Mouse (Mus musculus): ENCODE results near the gene Ehmt1. TPM values are rescaled to one million over a fixed set of nuclear protein-coding genes. Genes with fewer than 3 reads are reported as not detected.

Ehmt1 gene
- polyA plus RNA-seq, 1 experiment: 32.2 TPM

DNA sequence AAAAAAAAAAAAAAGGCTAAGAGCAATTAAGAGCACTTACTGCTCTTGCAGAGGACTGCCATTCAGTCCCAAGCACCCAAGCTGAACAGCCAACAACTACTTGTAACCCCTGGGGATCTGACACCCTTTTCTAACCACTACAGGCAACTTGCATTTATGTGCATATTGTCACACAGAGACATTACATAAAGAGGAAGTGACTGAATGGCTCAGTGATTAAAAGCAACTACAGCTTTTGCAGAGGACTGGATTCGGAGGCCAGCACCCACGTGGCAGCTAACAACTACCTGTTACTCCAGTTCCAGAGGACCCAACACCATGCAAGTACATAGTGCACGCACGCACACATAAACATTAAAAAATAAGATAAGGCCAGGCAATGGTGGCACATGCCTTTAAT lies 8.9 kb downstream of the Ehmt1 start:
- no peak for TF ChIP-seq POLR2A (IDR thresholded peaks at IDR 0.05; ENCODE audit: low read depth, low read length)
- no peak for TF ChIP-seq CTCF (IDR thresholded peaks at IDR 0.05; ENCODE audit: extremely low read depth, insufficient read length, insufficient replicate concordance, low read depth, low read length)
- H3K36me3 ChIP-seq (ENCODE audit: control insufficient read depth, insufficient read depth, low read length): 0 out of 2 replicates have a peak, but pooled peaks cover 2% of the 10 kb centered on the region
- no peak overlapping the region for H3K27ac ChIP-seq (ENCODE audit: insufficient read depth, low read depth, low read length)
- 69% methylated on average over 4 of the region's 4 CpGs for WGBS
- H3K4me3 ChIP-seq (ENCODE audit: low read depth, low read length): no peak overlapping the region
- H3K4me1 ChIP-seq (ENCODE audit: control insufficient read depth, insufficient read depth, insufficient read length, low read length): no peaks in the 10 kb centered on the region
- H3K27me3 ChIP-seq (ENCODE audit: control insufficient read depth, insufficient read depth, low read length): no peaks in the 10 kb centered on the region

DNA sequence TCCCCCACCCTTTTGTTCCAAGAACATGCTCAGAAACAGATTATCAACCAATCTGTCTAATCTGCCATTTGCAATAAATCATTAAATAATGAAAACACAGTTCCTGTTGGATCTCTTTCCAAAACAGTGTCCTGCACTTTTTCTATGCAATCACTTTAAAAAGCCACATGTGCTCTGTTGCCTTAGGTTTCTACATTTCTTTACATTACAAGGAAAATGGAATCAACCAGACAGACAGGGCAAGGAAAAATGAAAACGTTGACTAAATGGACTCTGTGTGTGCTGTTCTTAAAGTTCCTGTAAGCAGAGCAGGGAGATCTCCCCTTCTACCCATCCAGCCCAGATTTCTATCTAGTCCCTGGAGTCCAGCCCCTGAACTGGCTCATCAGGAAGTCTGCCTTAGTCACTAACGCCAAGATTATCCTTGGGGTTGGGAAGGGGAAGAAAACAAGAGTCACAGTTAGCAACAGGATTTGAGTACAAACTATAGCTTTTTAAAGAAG lies 13.7 kb downstream of the Ehmt1 start:
- TF ChIP-seq POLR2A (IDR thresholded peaks at IDR 0.05; ENCODE audit: low read depth, low read length) (no peak), CTCF (IDR thresholded peaks at IDR 0.05; ENCODE audit: extremely low read depth, insufficient read length, insufficient replicate concordance, low read depth, low read length) (no peak)
- Histone ChIP-seq H3K4me1 (ENCODE audit: control insufficient read depth, insufficient read depth, insufficient read length, low read length) (no peaks in the 10 kb centered on the region), H3K27me3 (ENCODE audit: control insufficient read depth, insufficient read depth, low read length) (no peaks in the 10 kb centered on the region), H3K36me3 (ENCODE audit: control insufficient read depth, insufficient read depth, low read length) (no peaks in the 10 kb centered on the region), H3K27ac (ENCODE audit: insufficient read depth, low read depth, low read length) (no peak overlapping the region), H3K4me3 (ENCODE audit: low read depth, low read length) (no peak overlapping the region)
- WGBS: 9% methylated on average over 2 of the region's 2 CpGs

DNA sequence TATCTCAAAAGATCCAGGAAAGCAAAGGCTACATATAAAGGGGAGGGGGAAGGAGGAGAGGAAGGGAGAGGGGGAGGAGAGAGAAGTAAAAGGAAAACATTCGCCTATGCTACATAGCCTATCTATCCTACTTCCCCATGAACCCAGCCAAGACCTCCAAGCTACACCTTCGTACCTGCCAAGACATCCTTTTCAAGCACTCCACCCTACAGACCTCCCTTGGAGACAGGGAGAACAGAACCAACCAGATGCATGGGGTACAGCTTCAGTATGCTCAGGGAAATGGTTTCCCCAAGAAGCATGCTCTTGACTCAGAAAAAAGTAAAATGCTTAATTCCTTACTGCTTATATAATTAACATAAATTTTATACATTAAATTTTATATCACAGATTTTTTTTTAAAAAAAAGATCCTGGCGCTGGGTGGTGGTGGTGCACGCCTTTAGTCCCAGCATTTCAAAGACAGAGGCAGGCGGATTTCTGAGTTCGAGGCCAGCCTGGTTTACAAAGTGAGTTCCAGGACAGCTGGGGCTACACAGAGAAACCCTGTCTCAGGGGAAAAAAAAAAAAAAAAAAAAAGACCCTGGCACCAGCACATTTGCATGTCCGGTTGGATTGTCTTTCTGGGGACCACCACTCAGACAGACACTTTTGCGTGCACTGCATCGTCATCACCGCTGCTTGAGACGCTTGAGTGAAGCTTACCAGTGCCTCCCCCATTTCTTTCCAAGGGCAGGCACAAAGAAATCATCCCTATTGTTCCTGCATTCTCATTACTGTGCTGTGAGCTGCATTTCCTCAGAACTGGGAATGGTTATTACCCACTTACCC lies 14.4 kb downstream of the Ehmt1 start:
- TF ChIP-seq POLR2A (IDR thresholded peaks at IDR 0.05; ENCODE audit: low read depth, low read length) (no peak), CTCF (IDR thresholded peaks at IDR 0.05; ENCODE audit: extremely low read depth, insufficient read length, insufficient replicate concordance, low read depth, low read length) (no peak)
- H3K4me1 ChIP-seq (ENCODE audit: control insufficient read depth, insufficient read depth, insufficient read length, low read length): no peaks in the 10 kb centered on the region
- H3K4me3 ChIP-seq (ENCODE audit: low read depth, low read length): no peak overlapping the region
- no peak overlapping the region for H3K27ac ChIP-seq (ENCODE audit: insufficient read depth, low read depth, low read length)
- H3K36me3 ChIP-seq (ENCODE audit: control insufficient read depth, insufficient read depth, low read length): no peaks in the 10 kb centered on the region
- no peaks in the 10 kb centered on the region for H3K27me3 ChIP-seq (ENCODE audit: control insufficient read depth, insufficient read depth, low read length)
- WGBS: 87% methylated on average over 11 of the region's 11 CpGs

DNA sequence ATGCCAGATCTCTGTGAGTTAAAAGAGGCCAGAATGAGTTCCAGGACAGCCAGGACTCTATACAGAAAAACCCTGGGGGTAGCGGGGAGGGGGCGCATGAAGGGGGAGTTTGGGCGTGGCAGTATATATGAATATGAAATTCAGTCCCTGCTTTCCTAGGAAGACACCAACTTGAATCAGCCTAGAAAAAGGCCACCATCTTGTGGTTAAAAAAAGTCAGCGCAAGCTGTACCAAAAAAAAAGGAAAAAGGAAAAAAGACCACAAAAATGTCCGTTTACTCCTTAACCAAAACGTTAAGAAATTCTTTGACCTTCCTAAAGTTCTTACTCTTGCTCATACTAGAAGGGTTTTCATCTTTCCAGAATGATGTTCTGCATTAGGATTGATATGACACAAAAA lies 16.4 kb downstream of the Ehmt1 start:
- H3K4me3 ChIP-seq (ENCODE audit: low read depth, low read length): no peak overlapping the region
- no peak overlapping the region for H3K27ac ChIP-seq (ENCODE audit: insufficient read depth, low read depth, low read length)
- H3K4me1 ChIP-seq (ENCODE audit: control insufficient read depth, insufficient read depth, insufficient read length, low read length): no peaks in the 10 kb centered on the region
- 77% methylated on average over 6 of the region's 6 CpGs for WGBS
- H3K27me3 ChIP-seq (ENCODE audit: control insufficient read depth, insufficient read depth, low read length): no peaks in the 10 kb centered on the region
- H3K36me3 ChIP-seq (ENCODE audit: control insufficient read depth, insufficient read depth, low read length): 0 out of 2 replicates have a peak, but pooled peaks cover 2% of the 10 kb centered on the region
- no peak for TF ChIP-seq POLR2A (IDR thresholded peaks at IDR 0.05; ENCODE audit: low read depth, low read length)
- no peak for TF ChIP-seq CTCF (IDR thresholded peaks at IDR 0.05; ENCODE audit: extremely low read depth, insufficient read length, insufficient replicate concordance, low read depth, low read length)

DNA sequence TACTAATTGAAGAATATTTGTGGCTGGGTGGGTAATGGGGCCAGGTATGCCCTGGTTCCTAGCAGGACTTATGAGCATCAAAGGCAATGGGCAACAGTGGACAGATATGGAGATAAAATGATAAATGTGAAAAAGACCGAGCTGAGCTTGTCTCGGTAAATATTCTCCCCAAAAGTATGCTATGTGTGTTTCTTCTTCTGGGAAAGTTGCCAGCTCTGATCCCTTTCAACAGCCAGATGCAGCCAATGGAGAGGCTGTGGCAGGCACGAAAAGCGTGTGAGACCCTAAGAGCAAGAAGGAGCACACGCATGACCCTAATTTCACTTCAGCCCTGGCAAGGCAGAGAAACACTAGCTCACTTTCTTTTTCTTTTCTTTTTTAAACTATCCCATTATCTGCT lies 18.4 kb downstream of the Ehmt1 start:
- Histone ChIP-seq H3K36me3 (ENCODE audit: control insufficient read depth, insufficient read depth, low read length) (0 out of 2 replicates have a peak, but pooled peaks cover 2% of the 10 kb centered on the region), H3K4me3 (ENCODE audit: low read depth, low read length) (no peak overlapping the region), H3K27ac (ENCODE audit: insufficient read depth, low read depth, low read length) (no peak overlapping the region), H3K4me1 (ENCODE audit: control insufficient read depth, insufficient read depth, insufficient read length, low read length) (no peaks in the 10 kb centered on the region), H3K27me3 (ENCODE audit: control insufficient read depth, insufficient read depth, low read length) (no peaks in the 10 kb centered on the region)
- no peak for TF ChIP-seq CTCF (IDR thresholded peaks at IDR 0.05; ENCODE audit: extremely low read depth, insufficient read length, insufficient replicate concordance, low read depth, low read length)
- TF ChIP-seq POLR2A (IDR thresholded peaks at IDR 0.05; ENCODE audit: low read depth, low read length): no peak
- WGBS: 68% methylated on average over 5 of the region's 5 CpGs

DNA sequence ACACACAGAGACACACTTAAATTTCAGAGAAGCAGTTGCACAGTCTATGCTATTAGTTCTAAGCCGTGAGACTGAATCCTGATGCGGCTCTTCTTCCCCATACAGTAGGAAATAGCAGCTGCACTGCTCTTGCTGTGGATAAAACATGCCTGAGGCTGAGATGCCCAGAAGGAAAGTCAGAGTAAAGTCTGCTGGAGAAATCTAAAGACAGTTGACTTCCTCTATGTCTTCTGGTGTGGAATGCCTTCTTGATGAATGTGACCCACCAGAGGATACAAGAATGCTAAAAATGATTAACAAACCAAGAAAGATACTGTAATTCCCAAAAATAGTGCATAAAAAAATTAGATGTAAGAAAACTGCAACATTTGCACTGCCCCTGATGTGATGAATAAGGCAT lies 20.1 kb downstream of the Ehmt1 start:
- no peak for TF ChIP-seq CTCF (IDR thresholded peaks at IDR 0.05; ENCODE audit: extremely low read depth, insufficient read length, insufficient replicate concordance, low read depth, low read length)
- no peak for TF ChIP-seq POLR2A (IDR thresholded peaks at IDR 0.05; ENCODE audit: low read depth, low read length)
- no peaks in the 10 kb centered on the region for H3K27me3 ChIP-seq (ENCODE audit: control insufficient read depth, insufficient read depth, low read length)

DNA sequence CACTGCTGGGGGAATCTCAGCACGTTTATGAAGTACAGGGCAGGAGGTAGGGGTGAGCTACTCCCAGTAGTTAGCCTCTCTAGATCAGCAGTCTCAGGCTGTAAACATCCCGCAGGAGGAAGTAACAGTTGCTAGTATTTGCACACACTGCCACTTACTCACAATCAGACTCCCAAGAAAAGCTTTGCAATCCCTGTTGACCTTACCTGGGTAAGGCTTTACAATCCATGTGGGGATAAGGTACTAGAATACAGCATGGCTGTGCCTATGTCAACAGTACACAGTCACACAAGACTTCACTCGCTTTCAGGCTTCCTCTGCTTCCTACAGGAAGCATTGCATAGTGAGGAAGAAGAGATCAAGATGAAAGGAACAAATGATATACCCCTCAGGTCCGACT lies 22.7 kb downstream of the Ehmt1 start:
- whole genome bisulfite sequencing: 48% methylated on average over 4 of the region's 4 CpGs
- peaks cover 2% of the 10 kb centered on the region; the same call in 1 of the 2 replicates for H3K4me1 ChIP-seq (ENCODE audit: control insufficient read depth, insufficient read depth, insufficient read length, low read length)

More for the DNA sequence above, 20.1 kb downstream of the Ehmt1 start:
- no peak overlapping the region for H3K4me3 ChIP-seq (ENCODE audit: low read depth, low read length)
- H3K36me3 ChIP-seq (ENCODE audit: control insufficient read depth, insufficient read depth, low read length): 0 out of 2 replicates have a peak, but pooled peaks cover 2% of the 10 kb centered on the region
- no peak overlapping the region for H3K27ac ChIP-seq (ENCODE audit: insufficient read depth, low read depth, low read length)
- H3K4me1 ChIP-seq (ENCODE audit: control insufficient read depth, insufficient read depth, insufficient read length, low read length): no peaks in the 10 kb centered on the region
- 83% methylated on average over 2 of the region's 2 CpGs for WGBS

More for the DNA sequence above, 22.7 kb downstream of the Ehmt1 start:
- H3K27ac ChIP-seq (ENCODE audit: insufficient read depth, low read depth, low read length): no peak overlapping the region
- H3K27me3 ChIP-seq (ENCODE audit: control insufficient read depth, insufficient read depth, low read length): no peaks in the 10 kb centered on the region
- no peak overlapping the region for H3K4me3 ChIP-seq (ENCODE audit: low read depth, low read length)
- no peak for TF ChIP-seq POLR2A (IDR thresholded peaks at IDR 0.05; ENCODE audit: low read depth, low read length)
- TF ChIP-seq CTCF (IDR thresholded peaks at IDR 0.05; ENCODE audit: extremely low read depth, insufficient read length, insufficient replicate concordance, low read depth, low read length): no peak
- H3K36me3 ChIP-seq (ENCODE audit: control insufficient read depth, insufficient read depth, low read length): 0 out of 2 replicates have a peak, but pooled peaks cover 2% of the 10 kb centered on the region

Data from small intestine, adult 2 months (tissue).